Mouse (Mus musculus): ENCODE results near the gene Erh. TPM values are rescaled to one million over a fixed set of nuclear protein-coding genes. Genes with fewer than 3 reads are reported as not detected.

Gene Erh
- polyA plus RNA-seq, 1 experiment = 30.6 TPM

GRCm38 (mm10) chr12:80620501-80620900, 23.6 kb downstream of the Erh start:
- Histone ChIP-seq H3K27ac (ENCODE audit: insufficient read depth, low read depth, low read length) (no peak overlapping the region), H3K4me1 (ENCODE audit: control insufficient read depth, insufficient read depth, low read length) (no peaks in the 10 kb centered on the region), H3K4me3 (ENCODE audit: insufficient read depth, low read length) (no peak overlapping the region)
- TF ChIP-seq POLR2A (IDR thresholded peaks at IDR 0.05; ENCODE audit: borderline replicate concordance, low read depth, low read length) (no peak), CTCF (IDR thresholded peaks at IDR 0.05; ENCODE audit: low read depth, low read length) (no peak)

GRCm38 (mm10) chr12:80615371-80616257, 28.5 kb downstream of the Erh start:
- no peak overlapping the region for H3K4me3 ChIP-seq (ENCODE audit: insufficient read depth, low read length)
- no peaks in the 10 kb centered on the region for H3K4me1 ChIP-seq (ENCODE audit: control insufficient read depth, insufficient read depth, low read length)
- TF ChIP-seq POLR2A (IDR thresholded peaks at IDR 0.05; ENCODE audit: borderline replicate concordance, low read depth, low read length) (no peak), CTCF (IDR thresholded peaks at IDR 0.05; ENCODE audit: low read depth, low read length) (no peak)
- H3K27ac ChIP-seq (ENCODE audit: insufficient read depth, low read depth, low read length) = no peak overlapping the region

GRCm38 (mm10) chr12:80612113-80612791, 31.9 kb downstream of the Erh start:
- TF ChIP-seq POLR2A (IDR thresholded peaks at IDR 0.05; ENCODE audit: borderline replicate concordance, low read depth, low read length) (no peak), CTCF (IDR thresholded peaks at IDR 0.05; ENCODE audit: low read depth, low read length) (no peak)
- Histone ChIP-seq H3K4me1 (ENCODE audit: control insufficient read depth, insufficient read depth, low read length) (no peaks in the 10 kb centered on the region), H3K27ac (ENCODE audit: insufficient read depth, low read depth, low read length) (no peak overlapping the region), H3K4me3 (ENCODE audit: insufficient read depth, low read length) (no peak overlapping the region)

GRCm38 (mm10) chr12:80609928-80610327, 34.2 kb downstream of the Erh start:
- Histone ChIP-seq H3K4me3 (ENCODE audit: insufficient read depth, low read length) (no peak overlapping the region), H3K27ac (ENCODE audit: insufficient read depth, low read depth, low read length) (no peak overlapping the region), H3K4me1 (ENCODE audit: control insufficient read depth, insufficient read depth, low read length) (no peaks in the 10 kb centered on the region)
- TF ChIP-seq POLR2A (IDR thresholded peaks at IDR 0.05; ENCODE audit: borderline replicate concordance, low read depth, low read length) (no peak), CTCF (IDR thresholded peaks at IDR 0.05; ENCODE audit: low read depth, low read length) (no peak)

GRCm38 (mm10) chr12:80608576-80608975, 35.6 kb downstream of the Erh start:
- no peak overlapping the region for H3K27ac ChIP-seq (ENCODE audit: insufficient read depth, low read depth, low read length)
- H3K4me3 ChIP-seq (ENCODE audit: insufficient read depth, low read length) = no peak overlapping the region
- 0 out of 2 replicates have a peak, but pooled peaks cover 2% of the 10 kb centered on the region for H3K4me1 ChIP-seq (ENCODE audit: control insufficient read depth, insufficient read depth, low read length)
- TF ChIP-seq POLR2A (IDR thresholded peaks at IDR 0.05; ENCODE audit: borderline replicate concordance, low read depth, low read length) (no peak), CTCF (IDR thresholded peaks at IDR 0.05; ENCODE audit: low read depth, low read length) (no peak)

GRCm38 (mm10) chr12:80604218-80604617, 39.9 kb downstream of the Erh start:
- TF ChIP-seq CTCF (IDR thresholded peaks at IDR 0.05; ENCODE audit: low read depth, low read length) (no peak), POLR2A (IDR thresholded peaks at IDR 0.05; ENCODE audit: borderline replicate concordance, low read depth, low read length) (no peak)
- Histone ChIP-seq H3K4me3 (ENCODE audit: insufficient read depth, low read length) (no peak overlapping the region), H3K27ac (ENCODE audit: insufficient read depth, low read depth, low read length) (no peak overlapping the region), H3K4me1 (ENCODE audit: control insufficient read depth, insufficient read depth, low read length) (peaks cover 5% of the 10 kb centered on the region; the same call in 1 of the 2 replicates)

- TF ChIP-seq POLR2A (IDR thresholded peaks at IDR 0.05; ENCODE audit: borderline replicate concordance, low read depth, low read length) (no peak), CTCF (IDR thresholded peaks at IDR 0.05; ENCODE audit: low read depth, low read length) (no peak)
- H3K4me1 ChIP-seq (ENCODE audit: control insufficient read depth, insufficient read depth, low read length) = peaks cover 5% of the 10 kb centered on the region; the same call in 1 of the 2 replicates
- H3K4me3 ChIP-seq (ENCODE audit: insufficient read depth, low read length) = no peak overlapping the region
- H3K27ac ChIP-seq (ENCODE audit: insufficient read depth, low read depth, low read length) = no peak overlapping the region
Measured at GRCm38 (mm10) chr12:80603566-80603965, 40.6 kb downstream of the Erh start.

- Histone ChIP-seq H3K4me1 (ENCODE audit: control insufficient read depth, insufficient read depth, low read length) (peaks cover 5% of the 10 kb centered on the region; the same call in 1 of the 2 replicates), H3K4me3 (ENCODE audit: insufficient read depth, low read length) (no peak overlapping the region), H3K27ac (ENCODE audit: insufficient read depth, low read depth, low read length) (no peak overlapping the region)
- no peak for TF ChIP-seq POLR2A (IDR thresholded peaks at IDR 0.05; ENCODE audit: borderline replicate concordance, low read depth, low read length)
- no peak for TF ChIP-seq CTCF (IDR thresholded peaks at IDR 0.05; ENCODE audit: low read depth, low read length)
Measured at GRCm38 (mm10) chr12:80602432-80602831, 41.7 kb downstream of the Erh start.

- Histone ChIP-seq H3K4me3 (ENCODE audit: insufficient read depth, low read length) (no peak overlapping the region), H3K27ac (ENCODE audit: insufficient read depth, low read depth, low read length) (no peak overlapping the region), H3K4me1 (ENCODE audit: control insufficient read depth, insufficient read depth, low read length) (peaks cover 5% of the 10 kb centered on the region; the same call in 1 of the 2 replicates)
- TF ChIP-seq POLR2A (IDR thresholded peaks at IDR 0.05; ENCODE audit: borderline replicate concordance, low read depth, low read length) = no peak
- TF ChIP-seq CTCF (IDR thresholded peaks at IDR 0.05; ENCODE audit: low read depth, low read length) = no peak
Measured at GRCm38 (mm10) chr12:80601597-80602269, 42.4 kb downstream of the Erh start.
